Mouse (Mus musculus): ENCODE measurements at regions not wholly inside any gene's neighbourhood (a gene's known extent, or its start where the extent isn't known, plus 50 kb on each side); places are given as distances from the start of the nearest gene placed in this dataset.

DNA sequence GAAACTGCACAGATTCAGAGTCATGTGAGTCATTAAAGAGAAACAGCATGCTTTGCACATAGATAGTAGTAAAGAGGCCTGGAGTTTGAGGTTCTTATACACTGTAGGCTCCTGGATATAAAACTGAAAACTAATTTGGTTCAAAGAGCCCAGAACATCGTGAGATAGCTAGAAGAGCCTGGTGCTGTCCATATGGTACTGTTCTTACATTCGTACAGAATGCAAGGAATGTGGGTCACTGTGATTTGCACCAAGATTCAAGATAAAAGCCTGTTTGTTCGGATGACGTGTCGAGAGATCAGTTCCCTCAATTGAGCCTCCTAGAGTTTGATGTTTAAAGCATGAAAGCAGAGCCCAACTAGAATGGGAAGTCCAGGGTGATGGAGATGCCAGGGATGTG lies 230.2 kb upstream of the Myt1l start:
- H3K27ac ChIP-seq (ENCODE audit: control insufficient read depth, low read depth, low read length) = no peak overlapping the region
- H3K9ac ChIP-seq (ENCODE audit: control insufficient read depth, low read depth, low read length, poor library complexity, severe bottlenecking) = no peak overlapping the region
- no peaks in the 10 kb centered on the region for H3K27me3 ChIP-seq (ENCODE audit: control insufficient read depth in 1 of 2, insufficient read depth in 2 of 2, low read length in 2 of 2)
- no peaks in the 10 kb centered on the region for H3K9me3 ChIP-seq (replicated peaks; ENCODE audit: insufficient read depth, low read length)
- no peaks in the 10 kb centered on the region for H3K36me3 ChIP-seq (ENCODE audit: control insufficient read depth in 1 of 2, insufficient read depth in 2 of 2, low read length in 2 of 2)
- H3K4me1 ChIP-seq (ENCODE audit: control insufficient read depth in 1 of 2, insufficient read depth in 2 of 2, low read length in 2 of 2) = no peaks in the 10 kb centered on the region
- H3K79me2 ChIP-seq (ENCODE audit: control insufficient read depth, insufficient read depth, low read length, poor library complexity) = no peaks in the 10 kb centered on the region
- DNase-seq (ENCODE audit: low read depth, low spot score) = no peak
- no peak overlapping the region for H3K4me3 ChIP-seq (ENCODE audit: control insufficient read depth in 1 of 2, insufficient read depth in 1 of 2, low read depth in 2 of 2, low read length in 2 of 2)
- TF ChIP-seq POLR2AphosphoS2 (IDR thresholded peaks at IDR 0.05; ENCODE audit: low read length) (no peak), MYC (IDR thresholded peaks at IDR 0.05; ENCODE audit: low read depth, low read length) (no peak), USF2 (IDR thresholded peaks at IDR 0.05; ENCODE audit: borderline replicate concordance in 1 of 2, insufficient read depth in 1 of 2, low read depth in 1 of 2, low read length in 2 of 2) (no peak), MAZ (IDR thresholded peaks at IDR 0.05; ENCODE audit: low read depth, low read length) (no peak), POLR2AphosphoS5 (IDR thresholded peaks at IDR 0.05; ENCODE audit: borderline replicate concordance, low read depth, low read length) (no peak)

DNA sequence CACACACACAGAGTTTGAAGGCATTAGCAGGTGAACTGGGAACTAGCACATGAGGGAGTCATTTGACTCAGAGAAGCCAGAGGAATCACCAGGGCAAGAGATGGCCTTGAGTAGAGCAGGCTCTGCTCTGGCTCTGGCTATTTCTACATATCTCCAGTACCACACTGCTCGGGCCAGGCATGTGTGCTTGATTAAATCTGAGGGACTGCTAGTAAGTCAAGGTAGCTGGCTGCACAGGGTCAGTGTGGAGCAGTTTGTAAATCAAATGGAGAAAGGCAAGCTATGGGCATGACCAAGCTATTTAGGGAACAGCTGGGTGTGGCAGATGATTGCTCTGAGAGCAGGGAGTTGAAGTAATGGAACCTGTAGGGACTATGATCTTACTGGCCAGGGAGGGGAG lies 212.5 kb upstream of the Myt1l start:
- H3K27ac ChIP-seq (ENCODE audit: control insufficient read depth, low read depth, low read length) = no peak overlapping the region
- H3K4me3 ChIP-seq (ENCODE audit: control insufficient read depth in 1 of 2, insufficient read depth in 1 of 2, low read depth in 2 of 2, low read length in 2 of 2) = no peak overlapping the region
- H3K79me2 ChIP-seq (ENCODE audit: control insufficient read depth, insufficient read depth, low read length, poor library complexity) = no peaks in the 10 kb centered on the region
- DNase-seq (ENCODE audit: low read depth, low spot score) = no peak
- no peaks in the 10 kb centered on the region for H3K9me3 ChIP-seq (replicated peaks; ENCODE audit: insufficient read depth, low read length)
- no peaks in the 10 kb centered on the region for H3K4me1 ChIP-seq (ENCODE audit: control insufficient read depth in 1 of 2, insufficient read depth in 2 of 2, low read length in 2 of 2)
- no peak for TF ChIP-seq MEF2A (IDR thresholded peaks at IDR 0.05; ENCODE audit: extremely low read depth, insufficient replicate concordance, low read depth, low read length, poor library complexity, severe bottlenecking)
- no peak for TF ChIP-seq NRF1 (IDR thresholded peaks at IDR 0.05; ENCODE audit: insufficient read depth, low read depth, low read length, poor library complexity, severe bottlenecking)
- TF ChIP-seq SMC3 (IDR thresholded peaks at IDR 0.05; ENCODE audit: low read depth, low read length) = no peak
- TF ChIP-seq GATA1 (IDR thresholded peaks at IDR 0.05; ENCODE audit: low read depth, low read length) = no peak
- TF ChIP-seq MAX (IDR thresholded peaks at IDR 0.05; ENCODE audit: low read length) = no peak
- no peak for TF ChIP-seq TBP (IDR thresholded peaks at IDR 0.05; ENCODE audit: low read depth, low read length)
- no peak for TF ChIP-seq RAD21 (IDR thresholded peaks at IDR 0.05; ENCODE audit: low read depth, low read length)
- no peak for TF ChIP-seq CTCF (IDR thresholded peaks at IDR 0.05 in 2 of 3, conservative IDR thresholded peaks at IDR 0.05 in 1 of 3; ENCODE audit: control insufficient read depth in 1 of 3, insufficient read depth in 1 of 3, low read depth in 2 of 3, low read length in 3 of 3, poor library complexity in 1 of 3, severe bottlenecking in 1 of 3)
- no peak for TF ChIP-seq HCFC1 (IDR thresholded peaks at IDR 0.05; ENCODE audit: low read depth, low read length)
- TF ChIP-seq GABPA (IDR thresholded peaks at IDR 0.05; ENCODE audit: low read depth, low read length) = no peak
- TF ChIP-seq TCF12 (IDR thresholded peaks at IDR 0.05; ENCODE audit: low read depth, low read length) = no peak
- no peak for TF ChIP-seq POLR2AphosphoS2 (IDR thresholded peaks at IDR 0.05; ENCODE audit: low read length)
- no peak for TF ChIP-seq POLR2AphosphoS5 (IDR thresholded peaks at IDR 0.05; ENCODE audit: borderline replicate concordance, low read depth, low read length)
- no peak for TF ChIP-seq ETS1 (IDR thresholded peaks at IDR 0.05; ENCODE audit: low read depth, low read length)
- no peak for TF ChIP-seq MXI1 (IDR thresholded peaks at IDR 0.05; ENCODE audit: low read depth, low read length)
- no peak for TF ChIP-seq CHD2 (IDR thresholded peaks at IDR 0.05; ENCODE audit: low read length)
- no peak for TF ChIP-seq MYB (IDR thresholded peaks at IDR 0.05; ENCODE audit: low read depth, low read length)
- TF ChIP-seq ZNF384 (IDR thresholded peaks at IDR 0.05; ENCODE audit: low read depth, low read length) = no peak
- no peaks in the 10 kb centered on the region for H3K27me3 ChIP-seq (ENCODE audit: control insufficient read depth in 1 of 2, insufficient read depth in 2 of 2, low read length in 2 of 2)
- H3K9ac ChIP-seq (ENCODE audit: control insufficient read depth, low read depth, low read length, poor library complexity, severe bottlenecking) = no peak overlapping the region
- H3K36me3 ChIP-seq (ENCODE audit: control insufficient read depth in 1 of 2, insufficient read depth in 2 of 2, low read length in 2 of 2) = no peaks in the 10 kb centered on the region

Measured in MEL (cell line).